Mouse (Mus musculus) heart, adult 2 months (tissue): ENCODE measurements around the gene Aida.

ENCODE experiments used
- CTCF ChIP-seq: fragments of 200-600 bp; IDR thresholded peaks from 2 replicates; pipeline ENCODE4 v1.8.1; 2022; ENCODE audit warnings: antibody characterized with exemption, mild to moderate bottlenecking, moderate library complexity
- EP300 ChIP-seq: fragments of 200-500 bp; IDR thresholded peaks from 2 replicates; pipeline ENCODE4 v1.6.1; 2011; ENCODE audit warnings: low read depth, low read length, control low read depth; ENCODE audit not compliant: insufficient read depth
- POLR2A ChIP-seq: fragments of 200-500 bp; IDR thresholded peaks from 2 replicates; pipeline ENCODE4 v1.6.1; 2011; ENCODE audit warnings: mild to moderate bottlenecking, low read depth, low read length, control low read depth; ENCODE audit not compliant: insufficient read depth

DNA sequence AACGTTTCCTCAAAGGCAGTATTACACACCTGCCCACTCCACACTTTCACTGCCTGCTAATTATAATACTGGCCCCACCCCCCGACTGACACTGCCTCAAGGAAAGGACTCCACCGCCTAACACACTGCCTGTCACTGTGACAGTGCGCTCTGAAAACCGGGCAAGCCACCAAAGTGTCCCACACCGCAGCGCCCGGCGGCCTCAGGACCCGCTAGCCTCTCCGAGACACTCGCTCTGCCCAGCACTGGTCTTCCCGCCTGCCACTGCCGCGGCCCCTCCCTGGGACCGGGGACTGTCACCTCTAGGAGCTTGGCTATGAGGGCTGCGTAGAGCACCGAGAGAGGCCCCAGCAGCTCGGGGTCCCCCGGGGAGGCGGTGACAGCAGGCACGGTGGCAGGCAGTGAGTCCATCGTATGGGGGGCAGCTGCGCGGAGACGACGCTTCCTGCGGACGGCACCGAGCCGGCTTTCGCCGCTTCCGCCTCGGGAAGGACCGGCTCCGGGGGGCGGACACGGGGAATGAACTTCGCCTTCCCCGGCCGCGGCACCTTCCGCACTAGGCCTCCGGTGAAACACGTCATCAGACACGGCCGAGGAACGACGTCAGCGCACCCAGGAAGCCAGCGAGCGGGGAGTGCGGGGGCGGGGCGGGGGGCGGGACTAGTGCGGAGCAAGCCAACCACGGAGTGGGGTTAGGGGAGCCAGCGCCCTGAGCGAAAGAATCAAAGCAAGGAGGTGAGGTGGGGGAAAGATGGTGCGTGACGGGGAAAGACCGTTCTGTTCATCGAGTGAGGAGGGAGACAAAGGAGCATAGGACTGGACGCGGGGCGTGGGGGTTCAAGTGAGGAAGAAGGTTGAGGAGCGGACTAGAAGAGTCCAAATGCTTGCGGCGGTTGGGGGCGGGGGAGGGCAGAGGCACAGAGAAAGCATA lies 48.8 kb downstream of the Aida start:
- TF ChIP-seq CTCF (no peak), POLR2A (peak; percentile 53; the same call in 1 of the 2 replicates), EP300 (no peak)
